ENCODE assay signal across 21 mouse cellular contexts in the genomic region with DNA sequence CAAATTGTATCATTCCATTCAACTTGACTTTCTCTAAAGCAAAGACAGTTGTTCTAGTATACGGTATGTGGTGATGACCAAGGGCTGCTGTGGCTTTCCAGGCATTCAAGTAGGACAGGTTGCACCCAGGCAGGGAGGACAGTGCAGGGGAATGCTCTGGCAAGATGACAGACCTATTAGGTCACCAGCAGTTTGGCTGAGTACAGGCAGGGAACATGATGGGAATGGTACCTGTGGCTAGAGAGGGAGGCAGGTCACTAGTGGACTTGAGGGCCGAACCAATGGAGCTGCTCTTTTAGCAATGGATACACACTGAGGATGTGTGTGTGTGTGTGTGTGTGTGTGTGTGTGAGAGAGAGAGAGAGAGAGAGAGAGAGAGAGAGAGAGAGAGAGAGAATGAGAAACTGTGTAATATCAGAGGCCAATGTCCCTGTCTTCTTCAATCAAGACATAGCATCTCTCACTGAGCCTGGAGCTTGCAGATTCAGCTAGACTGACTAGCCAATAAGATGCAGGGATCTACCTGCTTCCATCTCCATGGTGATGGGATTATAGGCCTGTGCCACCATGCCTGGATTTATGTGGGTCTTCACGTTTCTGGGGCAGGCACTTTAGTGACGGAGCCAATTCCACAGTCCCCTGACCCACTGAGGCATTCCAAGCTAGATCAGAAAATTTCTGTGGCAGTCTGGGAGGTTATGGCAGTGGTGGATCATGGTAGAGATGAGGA. TPM values are rescaled to one million over a fixed set of nuclear protein-coding genes. Genes with fewer than 3 reads are reported as not detected.
DNase-seq lines count a peak whose midpoint lies in the region; ATAC-seq and TF ChIP-seq lines count a peak whose summit lies in the region.
"Had no signal": no experiment of that assay in that cellular context is flagged by ENCODE, and none has a peak within 500 bp of the region (broad histone marks: within the 10 kb centered on the region; RNA-seq: fewer than 3 reads in every experiment).

No protein-coding gene starts in this region.

- H3K36me3 ChIP-seq in hindbrain, postnatal 0 days (ENCODE audit: insufficient read depth, low read length), result no peaks in the 10 kb centered on the region
- H3K36me3 ChIP-seq in hindbrain, embryonic 10.5 days, result no peaks in the 10 kb centered on the region
- H3K36me3 ChIP-seq: embryonic facial prominence, embryonic 12.5 days; embryonic facial prominence, embryonic 15.5 days; forebrain, embryonic 12.5 days; forebrain, embryonic 15.5 days had no signal

- no peaks in the 10 kb centered on the region for H3K27me3 ChIP-seq in hindbrain, postnatal 0 days (ENCODE audit: insufficient read depth, low read length)
- H3K27me3 ChIP-seq in hindbrain, embryonic 10.5 days (ENCODE audit: insufficient read depth, poor library complexity, severe bottlenecking), result no peaks in the 10 kb centered on the region
- H3K27me3 ChIP-seq: embryonic facial prominence, embryonic 12.5 days; embryonic facial prominence, embryonic 15.5 days; forebrain, embryonic 12.5 days; forebrain, embryonic 15.5 days had no signal

- 73% methylated on average over 4 of the region's 4 CpGs for WGBS in hindbrain, postnatal 0 days
- WGBS in hindbrain, embryonic 10.5 days, result 87% methylated on average over 4 of the region's 4 CpGs

- H3K9ac ChIP-seq in hindbrain, postnatal 0 days (replicated peaks; ENCODE audit: low read length), result no peak overlapping the region
- H3K9ac ChIP-seq: embryonic facial prominence, embryonic 12.5 days; embryonic facial prominence, embryonic 15.5 days; forebrain, embryonic 12.5 days; forebrain, embryonic 15.5 days; hindbrain, embryonic 14.5 days had no signal

- H3K27ac ChIP-seq in hindbrain, postnatal 0 days, result no peak overlapping the region
- no peak overlapping the region for H3K27ac ChIP-seq in hindbrain, embryonic 10.5 days
- H3K27ac ChIP-seq: embryonic facial prominence, embryonic 12.5 days; embryonic facial prominence, embryonic 15.5 days; forebrain, embryonic 12.5 days; forebrain, embryonic 15.5 days; hindbrain, embryonic 14.5 days had no signal

- H3K9me3 ChIP-seq in hindbrain, postnatal 0 days (ENCODE audit: low read length), result no peaks in the 10 kb centered on the region
- H3K9me3 ChIP-seq in hindbrain, embryonic 10.5 days, result no peaks in the 10 kb centered on the region
- H3K9me3 ChIP-seq: embryonic facial prominence, embryonic 12.5 days; embryonic facial prominence, embryonic 15.5 days; forebrain, embryonic 12.5 days; forebrain, embryonic 15.5 days had no signal

- peak; percentile 12 for DNase-seq in cerebellum, adult 11-12 months
- no peak for DNase-seq in cerebellum, adult 9-11 months
- DNase-seq in cerebellum, postnatal 36 days, result peak; percentile 18 to 23
- peak; percentile 26 for DNase-seq in hindbrain, postnatal 0 days (ENCODE audit: low spot score)
- DNase-seq in hindbrain, embryonic 10.5 days (ENCODE audit: low spot score), result no peak
- peak; percentile 16 for DNase-seq in retina, postnatal 1 day
- no peak for DNase-seq in retina, embryonic 14.5 days (ENCODE audit: low spot score)
- DNase-seq: adrenal gland, adult 8-10 months; adrenal gland, postnatal 25 days; cerebellum, adult 8-10 months; gastrocnemius, postnatal 10 days; gastrocnemius, postnatal 36 days had no signal

- ATAC-seq in cerebellum, adult (ENCODE audit: insufficient number of reproducible peaks, low FRiP score, low TSS enrichment), result no peak
- peak; percentile 63 for ATAC-seq in hindbrain, postnatal 0 days
- ATAC-seq: activated CD4-positive, CD25-positive, alpha-beta regulatory T cell, adult 4 months; forebrain, embryonic 15.5 days; intestine, postnatal 0 days had no signal

- no peak overlapping the region for H3K4me3 ChIP-seq in hindbrain, postnatal 0 days (ENCODE audit: low read length)
- no peak overlapping the region for H3K4me3 ChIP-seq in hindbrain, embryonic 10.5 days
- H3K4me3 ChIP-seq: embryonic facial prominence, embryonic 12.5 days; embryonic facial prominence, embryonic 15.5 days; forebrain, embryonic 12.5 days; forebrain, embryonic 15.5 days had no signal

- no peaks in the 10 kb centered on the region for H3K4me1 ChIP-seq in hindbrain, postnatal 0 days (ENCODE audit: insufficient read depth, low read length)
- H3K4me1 ChIP-seq in hindbrain, embryonic 10.5 days (replicated peaks), result no peaks in the 10 kb centered on the region
- H3K4me1 ChIP-seq: embryonic facial prominence, embryonic 12.5 days; embryonic facial prominence, embryonic 15.5 days; forebrain, embryonic 12.5 days; forebrain, embryonic 15.5 days had no signal

- no peak for TF ChIP-seq CTCF in hindbrain, postnatal 0 days (IDR thresholded peaks at IDR 0.05; ENCODE audit: low read depth)

- H3K4me2 ChIP-seq in hindbrain, postnatal 0 days (ENCODE audit: low read depth, low read length), result no peak overlapping the region
- H3K4me2 ChIP-seq: embryonic facial prominence, embryonic 12.5 days; embryonic facial prominence, embryonic 15.5 days; forebrain, embryonic 12.5 days; forebrain, embryonic 15.5 days; heart, embryonic 11.5 days; hindbrain, embryonic 14.5 days had no signal

RNA-seq across cellular contexts. Expression of a gene that starts 18.6 kb away (rescaled TPM):
- total RNA-seq in hindbrain, postnatal 0 days (2014; rRNA removed), result 6.8 and 10.8 TPM in 2 replicates
- polyA plus RNA-seq in hindbrain, postnatal 0 days (2015; fragmentation: Nextera tagmentation; extraction: Ambion mirVana), result 4.2 and 4.5 TPM in 2 replicates
- polyA plus RNA-seq in hindbrain, embryonic 10.5 days (2016; fragmentation: Nextera tagmentation; extraction: Ambion mirVana), result 11.9 and 12.8 TPM in 2 replicates

Comparison
In these comparisons a context has a peak if more than half of its experiments do, and no peak if none do; other contexts are left out.
1. DNase-seq: peak in cerebellum, adult 11-12 months (single experiment), cerebellum, postnatal 36 days (2 of 2), hindbrain, postnatal 0 days (single experiment) and retina, postnatal 1 day (single experiment); none in cerebellum, adult 9-11 months (single experiment), hindbrain, embryonic 10.5 days (single experiment) and retina, embryonic 14.5 days (single experiment).